Mouse (Mus musculus) heart, postnatal 14 days (tissue): ENCODE measurements at regions not wholly inside any gene's neighbourhood (a gene's known extent, or its start where the extent isn't known, plus 50 kb on each side); places are given as distances from the start of the nearest gene placed in this dataset.

ENCODE experiments used
- DNase-seq, 2 experiments: peaks; one replicate each; pipeline ENCODE4 v3.0.0; 2021 to 2022
- intact Hi-C: fragments of 180-260 bp; cut with DNase I; formaldehyde crosslinking; loops from one replicate; pipeline ENCODE4 v1.15.1; 2025

- DNase-seq = no peak
- intact Hi-C loops = no loop called here
These were observed 1187.0 kb upstream of the Map3k7 start for GRCm38 (mm10) chr4:30776816-30777442.

DNA sequence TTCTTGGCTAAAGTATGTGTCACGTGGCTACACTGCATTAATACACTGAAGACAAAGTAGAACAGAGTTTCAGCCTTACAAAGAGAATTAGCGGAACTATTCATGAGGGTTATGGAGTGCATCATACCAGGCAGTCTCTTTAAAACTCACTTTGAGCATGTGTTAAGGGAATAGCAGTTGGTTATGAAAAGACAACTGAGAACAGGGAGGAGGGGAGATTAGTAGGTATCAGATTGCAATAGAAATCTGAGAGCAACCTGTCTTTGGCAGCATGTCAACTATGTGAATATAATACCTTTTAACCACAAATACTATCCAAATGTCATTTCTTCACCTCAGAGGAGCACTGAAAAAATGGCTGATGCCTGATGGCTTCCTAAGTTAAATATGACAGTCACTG lies 1182.2 kb upstream of the Map3k7 start:
- no peak for DNase-seq
- intact Hi-C loops = no loop called here

DNA sequence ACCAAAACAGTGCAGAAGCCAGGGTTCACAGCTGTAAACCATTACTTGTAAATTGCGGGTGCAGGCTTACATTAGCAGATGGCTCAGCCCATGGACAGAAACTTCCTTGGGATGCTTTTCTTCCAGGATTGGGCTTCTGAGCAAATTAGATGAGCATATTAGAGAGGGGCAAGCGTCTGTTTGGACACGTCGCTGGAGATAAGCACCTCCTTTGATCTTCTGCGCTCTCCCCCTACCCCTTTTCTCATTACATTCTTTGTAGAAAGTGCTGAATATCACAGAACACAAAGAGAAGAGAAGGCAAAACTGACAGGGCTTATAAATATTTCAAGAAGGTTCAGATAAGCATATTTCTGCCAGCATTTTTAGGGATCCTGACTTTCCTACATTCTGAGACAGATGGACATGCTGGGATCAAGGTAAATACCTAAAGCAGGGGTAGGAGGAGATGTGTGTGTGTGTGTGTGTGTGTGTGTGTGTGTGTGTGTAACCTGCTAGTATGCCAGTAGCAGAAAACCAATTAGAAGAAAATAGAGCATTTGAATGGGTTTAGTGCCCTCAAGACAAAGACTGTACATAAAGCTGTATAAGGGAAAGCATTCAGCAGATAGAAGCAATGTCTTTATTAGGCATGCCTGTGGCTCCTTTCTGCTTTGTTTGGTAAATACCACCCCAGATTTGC lies 1173.8 kb upstream of the Map3k7 start:
- no peak for DNase-seq
- intact Hi-C loops = no loop called here

- peak in 1 of 2 experiments; percentile 2 for DNase-seq
- intact Hi-C loops = no loop called here
These were observed 1154.1 kb upstream of the Map3k7 start for GRCm38 (mm10) chr4:30809798-30810197.

GRCm38 (mm10) chr4:30855361-30856056 lies 1108.4 kb upstream of the Map3k7 start:
- DNase-seq = no peak
- intact Hi-C loops = no loop called here

- intact Hi-C loops = no loop called here
- DNase-seq = no peak
These were observed 1058.9 kb upstream of the Map3k7 start for GRCm38 (mm10) chr4:30904966-30905365.

DNA sequence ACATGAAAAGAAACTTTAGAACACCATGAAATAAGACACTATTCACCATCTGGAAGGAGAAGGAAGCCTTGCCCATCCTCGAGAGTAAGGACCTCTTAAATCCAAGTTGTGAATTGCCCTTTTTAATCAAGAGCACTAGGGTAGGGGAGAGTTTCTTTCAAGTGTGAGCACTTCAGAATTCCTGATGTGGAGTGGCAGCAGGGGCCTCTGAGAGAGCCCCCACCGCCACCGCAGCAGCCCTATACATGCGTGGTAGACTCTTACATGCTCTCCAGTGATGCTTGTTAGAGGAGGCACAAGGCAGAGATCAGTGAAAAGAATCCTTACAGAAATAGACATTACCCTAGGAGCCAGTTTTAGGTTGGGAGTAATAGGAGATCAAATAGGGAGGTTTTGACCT lies 1041.0 kb upstream of the Map3k7 start:
- intact Hi-C loops = no loop called here
- DNase-seq = no peak

GRCm38 (mm10) chr4:30932358-30932757 lies 1031.5 kb upstream of the Map3k7 start:
- DNase-seq = no peak
- intact Hi-C loops = no loop called here

DNA sequence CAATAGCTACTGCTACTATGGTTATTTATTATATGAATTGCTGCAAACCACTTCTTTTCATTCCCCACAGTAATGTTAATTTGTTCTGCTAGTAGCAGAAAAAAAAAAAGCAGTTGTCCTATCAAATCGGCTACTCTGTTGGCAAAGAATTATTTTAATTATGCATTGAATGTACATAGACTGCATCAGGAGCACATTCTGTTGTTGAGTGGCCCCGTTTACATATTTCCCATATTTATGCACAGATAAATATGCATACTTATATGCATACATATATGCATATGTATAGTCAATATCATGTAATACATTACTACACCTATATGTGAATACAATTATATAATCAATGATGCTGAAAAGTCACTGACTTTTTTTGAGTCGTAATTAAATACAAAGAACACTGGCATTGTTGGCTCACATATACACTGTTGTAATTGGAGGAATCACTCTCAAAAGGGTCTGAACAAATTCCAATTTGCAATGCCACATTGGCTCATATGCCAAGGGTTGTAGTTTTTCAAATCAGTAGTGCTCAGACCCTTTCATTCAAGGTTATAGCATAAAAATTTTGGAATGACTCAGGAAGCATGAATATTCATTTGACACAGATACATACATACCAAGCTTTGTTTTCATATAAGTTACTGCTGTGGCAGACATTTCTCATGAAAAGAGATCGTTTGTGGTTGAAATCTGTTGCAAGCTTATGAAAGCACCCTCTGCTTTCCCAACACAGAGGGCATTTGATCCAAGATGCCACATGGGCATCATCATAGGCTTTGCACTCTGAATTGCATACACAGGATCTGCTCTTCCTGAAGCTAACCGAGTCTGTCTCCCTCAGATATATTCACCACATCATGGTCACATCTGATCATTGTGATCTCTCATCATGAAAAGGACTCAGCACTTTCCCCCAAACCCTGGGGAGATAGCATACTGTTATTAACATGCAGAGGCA lies 1030.6 kb upstream of the Map3k7 start:
- DNase-seq = no peak
- intact Hi-C loops = no loop called here

- DNase-seq = no peak
- intact Hi-C loops = no loop called here
These were observed 980.3 kb upstream of the Map3k7 start for GRCm38 (mm10) chr4:30983611-30984010.

DNA sequence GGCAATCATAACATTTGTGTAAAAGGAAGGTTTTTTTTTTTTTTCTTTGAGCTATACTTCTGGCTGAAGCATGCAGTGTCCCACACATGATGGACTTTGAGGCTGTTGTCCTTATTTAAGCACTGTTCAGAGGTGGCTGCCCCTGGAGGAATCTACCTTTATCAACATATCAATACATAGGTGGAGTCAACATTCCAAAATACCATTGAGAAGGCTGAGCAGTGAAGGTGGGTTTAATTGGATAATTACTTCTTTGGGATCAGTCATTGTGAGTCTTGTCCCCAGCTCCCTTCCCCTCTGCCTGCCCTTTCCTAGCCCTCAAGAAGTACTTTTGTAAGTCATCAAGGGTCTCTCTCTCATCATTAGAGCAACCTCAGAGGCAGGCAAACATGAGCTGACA lies 951.9 kb upstream of the Map3k7 start:
- no peak for DNase-seq
- intact Hi-C loops = no loop called here

- no peak for DNase-seq
- intact Hi-C loops = no loop called here
These were observed 911.7 kb upstream of the Map3k7 start for GRCm38 (mm10) chr4:31052077-31052677.

GRCm38 (mm10) chr4:31076236-31076635 lies 887.7 kb upstream of the Map3k7 start:
- intact Hi-C loops = no loop called here
- DNase-seq = no peak

GRCm38 (mm10) chr4:31121586-31121985 lies 842.3 kb upstream of the Map3k7 start:
- intact Hi-C loops = no loop called here
- DNase-seq = no peak

- no peak for DNase-seq
These were observed 820.7 kb upstream of the Map3k7 start for GRCm38 (mm10) chr4:31143166-31143565.

DNA sequence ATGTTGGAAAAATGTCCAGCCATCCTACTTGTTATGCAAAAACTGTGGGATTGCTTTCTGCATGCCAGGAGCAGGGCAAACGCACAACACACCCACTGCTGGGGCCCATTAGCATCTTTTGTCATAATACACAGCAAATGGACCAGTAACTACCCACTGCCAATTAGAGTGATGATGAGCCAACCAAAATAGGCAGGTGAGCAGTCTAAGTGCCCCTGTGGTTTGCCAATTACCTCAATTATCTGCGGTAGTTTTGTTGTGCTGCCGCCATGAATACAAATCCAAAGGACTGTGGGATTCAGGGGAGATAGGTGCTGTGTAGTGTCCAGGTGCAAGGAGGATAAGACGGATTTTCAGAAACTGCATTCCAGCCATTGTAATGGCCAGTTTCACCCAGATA lies 796.5 kb upstream of the Map3k7 start:
- intact Hi-C loops = no loop called here

More at GRCm38 (mm10) chr4:31143166-31143565, 820.7 kb upstream of the Map3k7 start:
- intact Hi-C loops = no loop called here

DNA sequence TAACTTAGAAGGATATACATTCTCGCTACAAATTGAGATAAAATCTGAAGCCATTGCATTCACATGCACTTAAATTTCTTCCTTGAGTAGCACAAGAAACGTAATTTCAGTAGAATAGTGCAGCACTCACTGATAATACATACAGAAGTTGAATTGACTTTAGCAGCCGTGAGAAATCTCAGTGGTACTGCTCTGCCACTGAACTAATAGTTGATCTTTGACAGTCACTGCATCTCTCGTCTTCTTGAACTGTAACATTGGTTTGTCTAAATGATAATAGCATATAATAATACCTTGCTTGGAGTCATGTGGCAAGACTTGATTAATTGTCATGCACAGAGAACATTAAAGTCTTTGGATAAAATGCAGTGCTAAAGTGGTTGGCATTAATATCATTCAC lies 795.5 kb upstream of the Map3k7 start:
- no peak for DNase-seq
- intact Hi-C loops = no loop called here

More for the DNA sequence above, 796.5 kb upstream of the Map3k7 start:
- DNase-seq = no peak

- intact Hi-C loops = no loop called here
- no peak for DNase-seq
These were observed 792.7 kb upstream of the Map3k7 start for GRCm38 (mm10) chr4:31171190-31171589.

DNA sequence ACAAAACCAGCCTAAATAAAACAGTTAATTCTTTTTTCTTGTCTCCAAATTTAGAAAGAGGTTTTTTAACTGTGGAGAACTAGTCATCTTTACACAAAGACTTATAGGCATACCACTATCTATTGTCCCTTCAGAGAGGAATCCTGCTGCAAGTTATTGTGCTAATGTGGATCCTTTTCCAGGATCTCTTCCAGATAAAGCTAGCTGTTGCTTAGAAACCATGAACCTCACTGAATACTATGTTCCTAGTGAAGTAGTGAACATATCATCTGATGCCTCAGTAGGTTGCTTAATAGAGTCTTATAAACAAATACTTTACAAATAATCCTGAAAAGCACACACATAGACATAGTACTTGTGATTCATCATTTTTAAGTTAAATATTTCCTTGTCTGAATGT lies 766.0 kb upstream of the Map3k7 start:
- intact Hi-C loops = no loop called here

DNA sequence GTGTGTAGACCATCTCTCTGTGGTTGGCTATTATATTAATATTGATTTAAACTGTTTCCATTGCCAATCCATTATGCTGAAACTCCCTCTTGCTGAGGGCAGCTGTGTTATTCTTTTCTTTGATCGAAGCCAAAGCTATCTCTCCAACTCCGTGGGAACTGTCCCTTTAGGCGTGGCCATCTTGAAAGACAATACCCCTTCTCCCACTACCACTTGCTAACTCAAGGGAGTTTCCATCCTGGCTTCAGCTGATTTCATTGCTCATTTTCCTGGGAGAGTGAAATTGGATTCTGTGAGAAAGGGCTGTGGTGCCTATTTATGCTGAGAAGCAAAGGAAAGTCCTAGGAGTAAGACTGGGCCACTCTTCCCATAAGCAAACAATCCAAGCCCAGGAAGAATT lies 760.6 kb upstream of the Map3k7 start:
- no peak for DNase-seq
- intact Hi-C loops = no loop called here

More for the DNA sequence above, 766.0 kb upstream of the Map3k7 start:
- no peak for DNase-seq
